Mouse (Mus musculus): ENCODE data around the gene Egfl6. TPM values are rescaled to one million over a fixed set of nuclear protein-coding genes. Genes with fewer than 3 reads are reported as not detected.
"Not testable (repeated sequence)": the region's sequence is repeated elsewhere in the genome, so short reads cannot be mapped to it uniquely, and the experiment has no call there.

Gene Egfl6
- polyA plus RNA-seq, 1 experiment from 2014 or later, result 14.1 TPM

DNA sequence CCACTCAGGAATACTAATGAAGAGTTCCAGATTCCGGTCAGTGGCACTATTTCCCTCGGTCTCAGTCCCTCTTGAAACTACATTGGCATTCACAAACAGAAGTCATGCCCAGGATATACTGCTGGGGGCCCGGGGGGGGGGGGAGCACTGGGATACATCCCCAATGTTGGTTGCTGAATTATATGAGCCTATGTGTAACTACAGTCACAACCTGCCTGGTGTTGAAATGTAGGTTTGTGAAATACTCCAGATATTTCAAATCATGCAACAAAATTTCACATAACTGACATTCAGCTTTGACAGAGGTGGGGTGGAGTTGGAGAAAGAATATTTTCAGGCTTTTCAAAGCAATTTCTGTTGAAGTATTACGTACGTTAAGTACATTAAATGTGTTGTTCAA, 64.7 kb downstream of the Egfl6 start:
- ATAC-seq (replicated peaks; ENCODE audit: low FRiP score, low read depth) (no peak), DNase-seq (ENCODE audit: low spot score) (no peak)
- no peaks in the 10 kb centered on the region for H3K4me1 ChIP-seq (replicated peaks; ENCODE audit: insufficient read depth, low read length)
- no peak overlapping the region for H3K4me2 ChIP-seq (ENCODE audit: low read length)
- H3K27me3 ChIP-seq (ENCODE audit: insufficient read depth, low read length), result no peaks in the 10 kb centered on the region
- H3K4me3 ChIP-seq (replicated peaks; ENCODE audit: low read depth, low read length), result no peak overlapping the region
- no peak overlapping the region for H3K27ac ChIP-seq
- no peaks in the 10 kb centered on the region for H3K9me3 ChIP-seq (replicated peaks; ENCODE audit: low read length)
- no peaks in the 10 kb centered on the region for H3K36me3 ChIP-seq (ENCODE audit: insufficient read depth, low read length)
- TF ChIP-seq CTCF (IDR thresholded peaks at IDR 0.05; ENCODE audit: low read depth), result no peak
- H3K9ac ChIP-seq (ENCODE audit: low read depth, low read length), result no peak overlapping the region
- 84% methylated on average over 5 of the region's 5 CpGs for WGBS

DNA sequence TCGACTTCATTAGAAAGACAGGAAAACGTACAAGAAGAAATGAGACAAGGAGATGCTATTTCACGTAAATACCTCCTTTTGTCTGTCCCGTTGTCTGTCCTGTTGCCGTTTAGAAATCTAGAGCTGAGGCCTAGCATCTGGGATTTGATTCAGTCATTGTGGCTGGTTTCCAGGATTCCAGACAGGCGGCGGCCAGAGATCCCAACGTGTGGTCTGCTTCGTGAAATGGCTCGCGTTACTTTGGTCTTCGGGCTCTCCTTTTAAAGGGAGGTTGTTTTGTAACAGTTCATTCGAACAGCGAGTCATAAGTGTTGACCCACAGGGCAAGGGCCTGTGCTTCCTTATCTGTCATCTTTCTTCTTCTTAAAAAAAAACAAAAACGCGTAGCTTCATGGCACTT, 67.2 kb downstream of the Egfl6 start, which contains the start of gene Tceanc:
Gene Tceanc (minus strand): TSS at position 223 of the 400 bp plus-strand sequence.
- WGBS, result 64% methylated on average over 16 of the region's 16 CpGs
- no peak for DNase-seq (ENCODE audit: low spot score)
- Histone ChIP-seq H3K4me2 (ENCODE audit: low read length) (no peak within 1 kb of the TSS), H3K4me3 (replicated peaks; ENCODE audit: low read depth, low read length) (no peak within 1 kb of the TSS), H3K36me3 (ENCODE audit: insufficient read depth, low read length) (no peaks in the 10 kb centered on the region), H3K9me3 (replicated peaks; ENCODE audit: low read length) (no peaks in the 10 kb centered on the region), H3K27me3 (ENCODE audit: insufficient read depth, low read length) (no peaks in the 10 kb centered on the region), H3K4me1 (replicated peaks; ENCODE audit: insufficient read depth, low read length) (no peaks in the 10 kb centered on the region), H3K27ac (no peak within 1 kb of the TSS), H3K9ac (ENCODE audit: low read depth, low read length) (no peak within 1 kb of the TSS)
- ATAC-seq (replicated peaks; ENCODE audit: low FRiP score, low read depth), result no peak
- no peak for TF ChIP-seq CTCF (IDR thresholded peaks at IDR 0.05; ENCODE audit: low read depth)

DNA sequence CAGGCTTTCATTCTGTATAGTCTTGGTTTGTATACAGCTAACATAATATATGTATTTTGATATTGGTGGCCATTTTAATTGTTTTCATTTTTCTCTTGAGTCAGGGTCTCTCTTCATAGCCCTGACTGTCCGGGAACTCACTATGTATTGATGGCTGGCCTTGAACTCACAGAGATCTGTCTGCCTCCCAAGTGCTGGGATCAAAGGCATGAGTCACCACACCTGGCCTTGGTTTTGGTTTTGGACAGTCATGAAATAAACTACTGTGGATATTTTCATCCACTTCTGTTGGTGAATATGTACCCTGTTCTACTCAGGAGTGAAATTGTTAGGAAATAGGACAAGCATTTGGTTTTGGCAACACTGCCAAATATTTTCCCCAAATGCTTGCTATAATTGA, 68.9 kb downstream of the Egfl6 start:
- H3K4me3 ChIP-seq (replicated peaks; ENCODE audit: low read depth, low read length), result no peak overlapping the region
- H3K9me3 ChIP-seq (replicated peaks; ENCODE audit: low read length), result no peaks in the 10 kb centered on the region
- H3K36me3 ChIP-seq (ENCODE audit: insufficient read depth, low read length), result no peaks in the 10 kb centered on the region
- H3K27ac ChIP-seq, result no peak overlapping the region
- WGBS, result 83% methylated on average over 1 of the region's 1 CpGs
- no peaks in the 10 kb centered on the region for H3K4me1 ChIP-seq (replicated peaks; ENCODE audit: insufficient read depth, low read length)
- H3K27me3 ChIP-seq (ENCODE audit: insufficient read depth, low read length), result no peaks in the 10 kb centered on the region
- no peak for ATAC-seq (replicated peaks; ENCODE audit: low FRiP score, low read depth)
- DNase-seq (ENCODE audit: low spot score), result no peak
- TF ChIP-seq CTCF (IDR thresholded peaks at IDR 0.05; ENCODE audit: low read depth), result no peak
- H3K9ac ChIP-seq (ENCODE audit: low read depth, low read length), result no peak overlapping the region
- no peak overlapping the region for H3K4me2 ChIP-seq (ENCODE audit: low read length)

DNA sequence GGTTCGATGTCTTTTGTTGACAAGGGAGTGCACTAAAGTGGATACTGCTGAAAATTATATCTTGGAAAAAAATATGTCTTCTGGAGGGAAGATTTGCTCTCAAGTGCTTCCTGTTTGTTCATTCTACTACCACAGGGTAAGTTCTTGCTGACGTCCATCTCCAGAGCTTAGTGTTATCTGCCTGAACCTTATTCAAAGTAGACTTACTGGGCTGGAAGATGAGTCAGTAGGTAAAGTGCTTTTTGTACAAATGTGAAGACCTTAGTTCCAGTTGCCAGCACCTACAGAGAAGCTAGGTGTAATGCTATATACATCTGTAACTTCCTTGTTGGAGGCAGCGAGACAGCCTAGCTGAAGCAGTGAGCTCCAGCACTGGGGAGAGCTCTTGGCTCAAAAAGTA, 69.6 kb downstream of the Egfl6 start:
- no peak overlapping the region for H3K9ac ChIP-seq (ENCODE audit: low read depth, low read length)
- no peaks in the 10 kb centered on the region for H3K4me1 ChIP-seq (replicated peaks; ENCODE audit: insufficient read depth, low read length)
- H3K4me2 ChIP-seq (ENCODE audit: low read length), result no peak overlapping the region
- no peak overlapping the region for H3K27ac ChIP-seq
- 88% methylated on average over 3 of the region's 3 CpGs for WGBS
- H3K4me3 ChIP-seq (replicated peaks; ENCODE audit: low read depth, low read length), result no peak overlapping the region
- no peaks in the 10 kb centered on the region for H3K27me3 ChIP-seq (ENCODE audit: insufficient read depth, low read length)
- DNase-seq (ENCODE audit: low spot score), result no peak
- no peak for TF ChIP-seq CTCF (IDR thresholded peaks at IDR 0.05; ENCODE audit: low read depth)
- H3K36me3 ChIP-seq (ENCODE audit: insufficient read depth, low read length), result no peaks in the 10 kb centered on the region
- no peak for ATAC-seq (replicated peaks; ENCODE audit: low FRiP score, low read depth)
- no peaks in the 10 kb centered on the region for H3K9me3 ChIP-seq (replicated peaks; ENCODE audit: low read length)

DNA sequence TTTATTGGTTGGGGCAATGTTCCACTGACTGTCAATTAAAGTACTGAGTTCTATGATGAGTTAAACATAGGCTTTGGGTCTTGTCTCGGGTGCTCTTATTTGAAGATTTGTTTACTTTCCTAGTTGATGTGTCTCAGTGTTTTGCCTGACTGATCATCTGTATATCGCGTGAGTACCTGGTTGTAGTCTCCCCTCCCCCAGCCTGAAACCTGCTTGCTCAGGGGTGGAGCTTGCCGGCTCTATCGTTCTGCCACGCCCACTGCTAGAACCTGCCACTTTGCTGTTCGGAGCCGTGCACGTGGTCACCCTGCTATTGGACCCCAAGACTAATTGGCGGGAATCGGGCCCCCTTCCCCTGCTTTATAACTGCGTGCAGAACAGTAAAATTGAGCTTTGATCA, 71.5 kb downstream of the Egfl6 start:
- not testable (repeated sequence) for DNase-seq (ENCODE audit: low spot score); H3K4me3 ChIP-seq (replicated peaks; ENCODE audit: low read depth, low read length); ATAC-seq (replicated peaks; ENCODE audit: low FRiP score, low read depth); H3K9me3 ChIP-seq (replicated peaks; ENCODE audit: low read length); H3K27me3 ChIP-seq (ENCODE audit: insufficient read depth, low read length); H3K27ac ChIP-seq; H3K4me1 ChIP-seq (replicated peaks; ENCODE audit: insufficient read depth, low read length); H3K9ac ChIP-seq (ENCODE audit: low read depth, low read length); H3K36me3 ChIP-seq (ENCODE audit: insufficient read depth, low read length)
- 0 out of 2 replicates have a peak overlapping the region, but pooled peaks have one; percentile 18 for H3K4me2 ChIP-seq (ENCODE audit: low read length)
- 30% methylated on average over 12 of the region's 12 CpGs for WGBS

DNA sequence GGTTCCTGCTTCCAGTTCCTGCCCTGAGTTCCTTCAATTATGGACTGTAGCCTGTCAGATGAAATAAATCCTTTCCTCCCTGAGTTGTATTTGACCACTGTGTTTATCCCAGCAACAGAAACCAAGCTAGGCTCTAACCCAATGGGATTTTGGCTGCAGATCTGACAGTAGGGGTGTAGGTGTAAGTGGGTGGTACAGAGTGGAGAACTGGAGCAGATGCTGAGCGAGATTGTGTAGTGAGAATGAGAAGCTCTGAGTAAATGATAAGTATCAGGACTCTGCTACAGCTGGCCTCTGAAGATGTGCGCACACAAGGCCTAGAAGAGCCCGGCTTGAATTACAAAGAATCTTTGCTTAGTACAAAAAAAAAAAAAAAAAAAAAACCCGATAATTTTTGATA, 73.4 kb downstream of the Egfl6 start:
- Histone ChIP-seq H3K9ac (ENCODE audit: low read depth, low read length) (no peak overlapping the region), H3K36me3 (ENCODE audit: insufficient read depth, low read length) (no peaks in the 10 kb centered on the region), H3K4me1 (replicated peaks; ENCODE audit: insufficient read depth, low read length) (no peaks in the 10 kb centered on the region), H3K4me2 (ENCODE audit: low read length) (no peak overlapping the region), H3K9me3 (replicated peaks; ENCODE audit: low read length) (no peaks in the 10 kb centered on the region), H3K4me3 (replicated peaks; ENCODE audit: low read depth, low read length) (no peak overlapping the region), H3K27me3 (ENCODE audit: insufficient read depth, low read length) (no peaks in the 10 kb centered on the region), H3K27ac (no peak overlapping the region)
- no peak for DNase-seq (ENCODE audit: low spot score)
- ATAC-seq (replicated peaks; ENCODE audit: low FRiP score, low read depth), result no peak
- WGBS, result 91% methylated on average over 4 of the region's 4 CpGs
- no peak for TF ChIP-seq CTCF (IDR thresholded peaks at IDR 0.05; ENCODE audit: low read depth)

DNA sequence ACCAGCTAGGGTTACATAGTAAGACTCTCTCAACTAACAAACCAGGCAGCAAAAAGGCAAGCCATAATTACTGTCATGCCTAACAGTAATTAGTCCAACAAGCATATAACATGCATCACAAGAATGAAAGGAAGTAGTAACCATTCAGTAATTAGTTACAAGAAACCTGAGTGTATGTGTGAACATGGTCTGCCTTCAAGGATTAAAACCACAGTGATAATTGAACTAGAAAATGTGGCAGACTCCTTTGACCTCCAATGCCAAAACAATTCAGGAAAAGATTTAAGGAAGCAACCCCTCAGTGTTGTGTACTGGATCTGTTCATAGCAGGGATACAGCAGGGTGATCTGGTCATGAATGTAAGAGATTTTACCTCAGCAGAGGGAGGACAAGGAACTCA, 74.4 kb downstream of the Egfl6 start:
- ATAC-seq (replicated peaks; ENCODE audit: low FRiP score, low read depth), result no peak
- no peak for TF ChIP-seq CTCF (IDR thresholded peaks at IDR 0.05; ENCODE audit: low read depth)
- H3K27ac ChIP-seq, result no peak overlapping the region
- no peaks in the 10 kb centered on the region for H3K27me3 ChIP-seq (ENCODE audit: insufficient read depth, low read length)
- no peaks in the 10 kb centered on the region for H3K9me3 ChIP-seq (replicated peaks; ENCODE audit: low read length)
- no peaks in the 10 kb centered on the region for H3K36me3 ChIP-seq (ENCODE audit: insufficient read depth, low read length)
- H3K9ac ChIP-seq (ENCODE audit: low read depth, low read length), result no peak overlapping the region
- DNase-seq (ENCODE audit: low spot score), result no peak
- H3K4me2 ChIP-seq (ENCODE audit: low read length), result peak overlapping the region; percentile 48; the same call in 1 of the 2 replicates
- H3K4me1 ChIP-seq (replicated peaks; ENCODE audit: insufficient read depth, low read length), result no peaks in the 10 kb centered on the region
- H3K4me3 ChIP-seq (replicated peaks; ENCODE audit: low read depth, low read length), result no peak overlapping the region

Measured in kidney, postnatal 0 days (tissue).